In genomic region chr9:13645153-13645552, GRCm38 (mm10) we compare ENCODE assay signal across 9 mouse cellular contexts.
A peak's percentile ranks its signal among the peaks of the same experiment; 100 is the strongest.
DNase-seq lines count a peak whose midpoint lies in the region; ATAC-seq and TF ChIP-seq lines count a peak whose summit lies in the region.
"Had no signal": no experiment of that assay in that cellular context is flagged by ENCODE, and none has a peak within 500 bp of the region (broad histone marks: within the 10 kb centered on the region; RNA-seq: fewer than 3 reads in every experiment).

No protein-coding gene starts in this region.

- no peak for TF ChIP-seq CTCF in heart, postnatal 0 days (IDR thresholded peaks at IDR 0.05; ENCODE audit: low read depth)

- H3K4me1 ChIP-seq in midbrain, embryonic 14.5 days (ENCODE audit: control insufficient read depth, insufficient read depth, low read length) = no peaks in the 10 kb centered on the region
- H3K4me1 ChIP-seq in midbrain, embryonic 16.5 days (ENCODE audit: control insufficient read depth, insufficient read depth, low read length) = 0 out of 2 replicates have a peak, but pooled peaks cover 2% of the 10 kb centered on the region
- peaks cover 17% of the 10 kb centered on the region for H3K4me1 ChIP-seq in heart, postnatal 0 days (ENCODE audit: control insufficient read depth, insufficient read depth)
- H3K4me1 ChIP-seq in neural tube, embryonic 13.5 days (replicated peaks) = peaks cover 21% of the 10 kb centered on the region
- H3K4me1 ChIP-seq: midbrain, embryonic 15.5 days had no signal

- H3K27me3 ChIP-seq in midbrain, embryonic 14.5 days (ENCODE audit: control insufficient read depth, insufficient read depth, low read length) = no peaks in the 10 kb centered on the region
- no peaks in the 10 kb centered on the region for H3K27me3 ChIP-seq in midbrain, embryonic 16.5 days (ENCODE audit: control insufficient read depth, insufficient read depth, low read depth, low read length)
- no peaks in the 10 kb centered on the region for H3K27me3 ChIP-seq in heart, postnatal 0 days (ENCODE audit: control insufficient read depth, insufficient read depth, low read length)
- no peaks in the 10 kb centered on the region for H3K27me3 ChIP-seq in neural tube, embryonic 13.5 days
- H3K27me3 ChIP-seq: midbrain, embryonic 15.5 days had no signal

- no peak for ATAC-seq in midbrain, embryonic 14.5 days (ENCODE audit: low FRiP score, low TSS enrichment)
- no peak for ATAC-seq in midbrain, embryonic 16.5 days
- ATAC-seq in heart, postnatal 0 days (ENCODE audit: insufficient read depth, low read depth) = peak; percentile 79
- 0 out of 2 replicates have a peak, but pooled peaks have one; percentile 50 for ATAC-seq in neural tube, embryonic 13.5 days (ENCODE audit: low read depth)
- ATAC-seq: midbrain, embryonic 15.5 days had no signal

- DNase-seq in midbrain, embryonic 14.5 days = peak; percentile 40
- peak; percentile 41 to 55 for DNase-seq in cerebellum, postnatal 14 days
- DNase-seq in heart, postnatal 0 days (ENCODE audit: low spot score) = peak; percentile 67
- DNase-seq in layer of hippocampus, adult 9-11 months = no peak
- DNase-seq in c-Kit-positive CD71-positive TER-119-positive erythroid progenitor cells, embryonic 14.5 days (ENCODE audit: low spot score) = no peak
- DNase-seq: thymus, postnatal 14 days had no signal

- no peak overlapping the region for H3K4me3 ChIP-seq in midbrain, embryonic 14.5 days (replicated peaks; ENCODE audit: low read depth, low read length)
- no peak overlapping the region for H3K4me3 ChIP-seq in midbrain, embryonic 16.5 days (ENCODE audit: low read depth, low read length)
- H3K4me3 ChIP-seq in heart, postnatal 0 days (ENCODE audit: low read depth, low read length) = no peak overlapping the region
- no peak overlapping the region for H3K4me3 ChIP-seq in neural tube, embryonic 13.5 days
- H3K4me3 ChIP-seq: midbrain, embryonic 15.5 days had no signal

- WGBS in midbrain, embryonic 14.5 days = 74% methylated on average over 5 of the region's 5 CpGs
- WGBS in midbrain, embryonic 16.5 days = 61% methylated on average over 5 of the region's 5 CpGs
- WGBS in heart, postnatal 0 days = 19% methylated on average over 5 of the region's 5 CpGs
- 62% methylated on average over 5 of the region's 5 CpGs for WGBS in neural tube, embryonic 13.5 days

- no peak for TF ChIP-seq EP300 in heart, postnatal 0 days (IDR thresholded peaks at IDR 0.05; ENCODE audit: low read depth)

- no peak overlapping the region for H3K9ac ChIP-seq in midbrain, embryonic 14.5 days (replicated peaks; ENCODE audit: low read length)
- H3K9ac ChIP-seq in midbrain, embryonic 16.5 days (ENCODE audit: low read depth, low read length) = no peak overlapping the region
- no peak overlapping the region for H3K9ac ChIP-seq in heart, postnatal 0 days (replicated peaks; ENCODE audit: low read depth, low read length)
- H3K9ac ChIP-seq in neural tube, embryonic 13.5 days = no peak overlapping the region
- H3K9ac ChIP-seq: midbrain, embryonic 15.5 days had no signal

- no peak overlapping the region for H3K27ac ChIP-seq in midbrain, embryonic 14.5 days (replicated peaks; ENCODE audit: low read depth, low read length)
- H3K27ac ChIP-seq in midbrain, embryonic 16.5 days (ENCODE audit: low read length) = no peak overlapping the region
- 0 out of 2 replicates have a peak overlapping the region, but pooled peaks have one; percentile 20 for H3K27ac ChIP-seq in heart, postnatal 0 days (ENCODE audit: low read depth)
- peak overlapping the region; percentile 49; the same call in 1 of the 2 replicates for H3K27ac ChIP-seq in neural tube, embryonic 13.5 days (replicated peaks)
- H3K27ac ChIP-seq: midbrain, embryonic 15.5 days had no signal

- H3K36me3 ChIP-seq in midbrain, embryonic 14.5 days (ENCODE audit: control insufficient read depth, insufficient read depth, low read length) = no peaks in the 10 kb centered on the region
- no peaks in the 10 kb centered on the region for H3K36me3 ChIP-seq in midbrain, embryonic 16.5 days (ENCODE audit: control insufficient read depth, insufficient read depth, low read length)
- H3K36me3 ChIP-seq in heart, postnatal 0 days (replicated peaks; ENCODE audit: control insufficient read depth, insufficient read depth, low read length) = no peaks in the 10 kb centered on the region
- H3K36me3 ChIP-seq in neural tube, embryonic 13.5 days = no peaks in the 10 kb centered on the region
- H3K36me3 ChIP-seq: midbrain, embryonic 15.5 days had no signal

- H3K4me2 ChIP-seq in midbrain, embryonic 14.5 days (ENCODE audit: low read length) = no peak overlapping the region
- H3K4me2 ChIP-seq in midbrain, embryonic 16.5 days (ENCODE audit: low read length) = no peak overlapping the region
- H3K4me2 ChIP-seq in heart, postnatal 0 days (ENCODE audit: low read depth, low read length) = peak overlapping the region; percentile 23; the same call in 1 of the 2 replicates
- H3K4me2 ChIP-seq in neural tube, embryonic 13.5 days = no peak overlapping the region
- H3K4me2 ChIP-seq: midbrain, embryonic 15.5 days had no signal

- H3K9me3 ChIP-seq in midbrain, embryonic 14.5 days (ENCODE audit: control insufficient read depth, low read length) = no peaks in the 10 kb centered on the region
- H3K9me3 ChIP-seq in midbrain, embryonic 16.5 days (replicated peaks; ENCODE audit: control insufficient read depth, low read length, poor library complexity, severe bottlenecking) = no peaks in the 10 kb centered on the region
- H3K9me3 ChIP-seq in heart, postnatal 0 days (replicated peaks; ENCODE audit: control insufficient read depth, low read length) = no peaks in the 10 kb centered on the region
- no peaks in the 10 kb centered on the region for H3K9me3 ChIP-seq in neural tube, embryonic 13.5 days
- H3K9me3 ChIP-seq: midbrain, embryonic 15.5 days had no signal

Comparison
In these comparisons a context has a peak if more than half of its experiments do, and no peak if none do; other contexts are left out.
1. ATAC-seq: peak in heart, postnatal 0 days (single experiment) and neural tube, embryonic 13.5 days (single experiment); none in midbrain, embryonic 14.5 days (single experiment) and midbrain, embryonic 16.5 days (single experiment).
2. DNase-seq: peak in midbrain, embryonic 14.5 days (single experiment), cerebellum, postnatal 14 days (2 of 2) and heart, postnatal 0 days (single experiment); none in layer of hippocampus, adult 9-11 months (single experiment) and c-Kit-positive CD71-positive TER-119-positive erythroid progenitor cells, embryonic 14.5 days (single experiment).
3. H3K27ac ChIP-seq: peak in heart, postnatal 0 days (single experiment) and neural tube, embryonic 13.5 days (single experiment); none in midbrain, embryonic 14.5 days (single experiment) and midbrain, embryonic 16.5 days (single experiment).